7 mouse cellular contexts compared by ENCODE assay signal in genomic region chr10:120130621-120131020, GRCm38 (mm10). TPM values are rescaled to one million over a fixed set of nuclear protein-coding genes. Genes with fewer than 3 reads are reported as not detected.
DNase-seq lines count a peak whose midpoint lies in the region; ATAC-seq and TF ChIP-seq lines count a peak whose summit lies in the region.

No protein-coding gene starts in this region.

- no peaks in the 10 kb centered on the region for H3K27me3 ChIP-seq in kidney, embryonic 14.5 days (ENCODE audit: control insufficient read depth, insufficient read depth, low read length)
- no peaks in the 10 kb centered on the region for H3K27me3 ChIP-seq in Patski
- no peaks in the 10 kb centered on the region for H3K27me3 ChIP-seq in liver, postnatal 0 days (ENCODE audit: insufficient read depth, low read length)
- no peaks in the 10 kb centered on the region for H3K27me3 ChIP-seq in small intestine, adult 2 months (ENCODE audit: control insufficient read depth, insufficient read depth, low read length)

- WGBS in kidney, embryonic 14.5 days, result 71% methylated on average over 16 of the region's 16 CpGs
- WGBS in liver, postnatal 0 days (ENCODE audit: insufficient replicate concordance), result 58% methylated on average over 16 of the region's 16 CpGs
- 70% methylated on average over 16 of the region's 16 CpGs for WGBS in small intestine, adult 2 months

- H3K4me3 ChIP-seq in kidney, embryonic 14.5 days (ENCODE audit: low read length), result no peak overlapping the region
- no peak overlapping the region for H3K4me3 ChIP-seq in liver, postnatal 0 days (ENCODE audit: low read depth, low read length)
- no peak overlapping the region for H3K4me3 ChIP-seq in small intestine, adult 2 months (ENCODE audit: low read depth, low read length)

- H3K27ac ChIP-seq in kidney, embryonic 14.5 days (ENCODE audit: low read depth, low read length), result no peak overlapping the region
- H3K27ac ChIP-seq in liver, postnatal 0 days (ENCODE audit: low read depth), result no peak overlapping the region
- H3K27ac ChIP-seq in small intestine, adult 2 months (ENCODE audit: insufficient read depth, low read depth, low read length), result no peak overlapping the region

- H3K4me2 ChIP-seq in kidney, embryonic 14.5 days (replicated peaks; ENCODE audit: low read depth, low read length), result no peak overlapping the region
- H3K4me2 ChIP-seq in liver, postnatal 0 days (ENCODE audit: low read depth, low read length), result no peak overlapping the region

- in situ Hi-C loops in Patski (cut with MboI; ENCODE audit: low pct_unique_long_range_greater_than_20kb), result no loop called here

- CTCF ChIA-PET in Patski (lab: Charles Lee), result interaction anchor here (0.5 to 2.7 kb wide), 4 partner anchors 10 to 327 kb away, joined by 3 to 14 read pairs (median 4); no protein-coding TSS in a partner anchor

- POLR2A ChIA-PET in Patski (lab: Charles Lee), result no interaction called here

- H3K9me3 ChIP-seq in kidney, embryonic 14.5 days (ENCODE audit: control insufficient read depth, low read length), result no peaks in the 10 kb centered on the region
- H3K9me3 ChIP-seq in liver, postnatal 0 days (ENCODE audit: low read length), result no peaks in the 10 kb centered on the region

- no peak for ATAC-seq in kidney, embryonic 14.5 days (ENCODE audit: low FRiP score, low TSS enrichment)
- no peak for ATAC-seq in Patski
- ATAC-seq in liver, postnatal 0 days, result no peak

- H3K36me3 ChIP-seq in kidney, embryonic 14.5 days (ENCODE audit: control insufficient read depth, insufficient read depth, low read length), result no peaks in the 10 kb centered on the region
- H3K36me3 ChIP-seq in liver, postnatal 0 days (replicated peaks; ENCODE audit: insufficient read depth, low read length), result no peaks in the 10 kb centered on the region
- no peaks in the 10 kb centered on the region for H3K36me3 ChIP-seq in small intestine, adult 2 months (ENCODE audit: control insufficient read depth, insufficient read depth, low read length)

- TF ChIP-seq EP300 in liver, postnatal 0 days (IDR thresholded peaks at IDR 0.05; ENCODE audit: low read depth), result no peak

- peak; percentile 67 for TF ChIP-seq CTCF in Patski (IDR thresholded peaks at IDR 0.05)
- TF ChIP-seq CTCF in liver, postnatal 0 days (IDR thresholded peaks at IDR 0.05; ENCODE audit: low read depth), result peak; percentile 67
- peak; percentile 56; the same call in 1 of the 2 replicates for TF ChIP-seq CTCF in small intestine, adult 2 months (IDR thresholded peaks at IDR 0.05; ENCODE audit: extremely low read depth, insufficient read length, insufficient replicate concordance, low read depth, low read length)

- H3K4me1 ChIP-seq in kidney, embryonic 14.5 days (ENCODE audit: control insufficient read depth, insufficient read depth, low read length), result no peaks in the 10 kb centered on the region
- H3K4me1 ChIP-seq in liver, postnatal 0 days (ENCODE audit: insufficient read depth), result no peaks in the 10 kb centered on the region
- H3K4me1 ChIP-seq in small intestine, adult 2 months (ENCODE audit: control insufficient read depth, insufficient read depth, insufficient read length, low read length), result no peaks in the 10 kb centered on the region

- no peak for TF ChIP-seq POLR2A in small intestine, adult 2 months (IDR thresholded peaks at IDR 0.05; ENCODE audit: low read depth, low read length)

- no peak overlapping the region for H3K9ac ChIP-seq in kidney, embryonic 14.5 days (ENCODE audit: low read depth, low read length)
- H3K9ac ChIP-seq in liver, postnatal 0 days (replicated peaks), result no peak overlapping the region

- peak; percentile 33 for DNase-seq in kidney, adult 11 months
- no peak for DNase-seq in Patski (ENCODE audit: low read depth, low spot score)
- peak; percentile 19 to 55 for DNase-seq in cerebellum, postnatal 25 days
- DNase-seq in kidney, postnatal 14 days, result peak; percentile 50
- peak; percentile 63 for DNase-seq in liver, postnatal 0 days

RNA-seq across cellular contexts. Expression of gene Helb, which starts 17.8 kb away (rescaled TPM):
- polyA plus RNA-seq in kidney, embryonic 14.5 days (2014; fragmentation: Nextera tagmentation; extraction: Ambion mirVana), result 2.2 and 4.8 TPM in 2 replicates
- polyA plus RNA-seq in Patski (2021), result 5.6 TPM
- 3.6 and 5.0 TPM in 2 replicates for polyA plus RNA-seq in liver, postnatal 0 days (2015; fragmentation: Nextera tagmentation; extraction: Ambion mirVana)
- 2.3 and 4.4 TPM in 2 replicates for polyA plus RNA-seq in small intestine, adult 2 months (2012; rRNA removed)
